Mouse (Mus musculus): Measurements from ENCODE around the gene Megf8.
A peak's percentile ranks its signal among the peaks of the same experiment; 100 is the strongest.
"Not testable (repeated sequence)": the region's sequence is repeated elsewhere in the genome, so short reads cannot be mapped to it uniquely, and the experiment has no call there.

Gene Megf8

GRCm38 (mm10) chr7:25384318-25384717, 67.4 kb downstream of the Megf8 start:
- no peak for DNase-seq

- no peak for DNase-seq
Measured at GRCm38 (mm10) chr7:25384818-25385217, 67.9 kb downstream of the Megf8 start.

GRCm38 (mm10) chr7:25385259-25385658, 68.3 kb downstream of the Megf8 start:
- DNase-seq, result no peak

- peak; percentile 88 for DNase-seq
Measured at GRCm38 (mm10) chr7:25385850-25386555, 69.0 kb downstream of the Megf8 start.

- DNase-seq, result no peak
Measured at GRCm38 (mm10) chr7:25387811-25388440, 71.0 kb downstream of the Megf8 start.

GRCm38 (mm10) chr7:25388916-25389315, 72.0 kb downstream of the Megf8 start:
- no peak for DNase-seq

- DNase-seq, result peak; percentile 59
Measured at GRCm38 (mm10) chr7:25390054-25390770, 73.2 kb downstream of the Megf8 start.

- DNase-seq, result no peak
Measured at GRCm38 (mm10) chr7:25390986-25391385, 74.0 kb downstream of the Megf8 start.

GRCm38 (mm10) chr7:25391856-25392453, 75.0 kb downstream of the Megf8 start:
- no peak for DNase-seq

- no peak for DNase-seq
Measured at GRCm38 (mm10) chr7:25392851-25393250, 75.9 kb downstream of the Megf8 start.

GRCm38 (mm10) chr7:25393451-25394210, 76.7 kb downstream of the Megf8 start:
- no peak for DNase-seq

GRCm38 (mm10) chr7:25394754-25395153, 77.8 kb downstream of the Megf8 start:
- no peak for DNase-seq

GRCm38 (mm10) chr7:25395186-25395557, 78.2 kb downstream of the Megf8 start:
- no peak for DNase-seq

GRCm38 (mm10) chr7:25395558-25396521, 78.9 kb downstream of the Megf8 start:
- peak; percentile 98 for DNase-seq

GRCm38 (mm10) chr7:25396621-25397020, 79.7 kb downstream of the Megf8 start:
- DNase-seq, result no peak

- DNase-seq, result no peak
Measured at GRCm38 (mm10) chr7:25398610-25399009, 81.6 kb downstream of the Megf8 start, which contains the start of gene Lipe. Gene Lipe (minus strand): TSS chr7:25398710.

GRCm38 (mm10) chr7:25399028-25399427, 82.1 kb downstream of the Megf8 start:
- not testable (repeated sequence) for DNase-seq

- DNase-seq, result no peak
Measured at GRCm38 (mm10) chr7:25401551-25401950, 84.6 kb downstream of the Megf8 start.

- DNase-seq, result no peak
Measured at GRCm38 (mm10) chr7:25401986-25402385, 85.0 kb downstream of the Megf8 start.

- DNase-seq, result peak; percentile 75
Measured at GRCm38 (mm10) chr7:25402671-25403101, 85.7 kb downstream of the Megf8 start.

- DNase-seq, result no peak
Measured at GRCm38 (mm10) chr7:25406468-25406867, 89.5 kb downstream of the Megf8 start.
